Comparison of ENCODE assay signal across 8 mouse cellular contexts in genomic region chr17:8311751-8312150, GRCm38 (mm10). TPM values are rescaled to one million over a fixed set of nuclear protein-coding genes. Genes with fewer than 3 reads are reported as not detected.
DNase-seq lines count a peak whose midpoint lies in the region; ATAC-seq and TF ChIP-seq lines count a peak whose summit lies in the region.

No protein-coding gene starts in this region.

- TF ChIP-seq CTCF in E14TG2a.4 (conservative IDR thresholded peaks at IDR 0.05; ENCODE audit: low read length), result no peak
- TF ChIP-seq CTCF in liver, postnatal 0 days (IDR thresholded peaks at IDR 0.05; ENCODE audit: low read depth), result no peak

- peak; percentile 28 for DNase-seq in 416B (ENCODE audit: low read depth)
- no peak for DNase-seq in liver, postnatal 0 days
- DNase-seq in right cerebral cortex, postnatal 36 days (ENCODE audit: low spot score in 2 of 2), result no peak
- no peak for DNase-seq in left cerebral cortex, adult 9 months (ENCODE audit: low spot score in 2 of 2)
- no peak for DNase-seq in left cerebral cortex, adult 8-10 months (ENCODE audit: low spot score in 2 of 2)

- WGBS in heart, embryonic 13.5 days, result 28% methylated on average over 3 of the region's 3 CpGs
- WGBS in liver, postnatal 0 days (ENCODE audit: insufficient replicate concordance), result 22% methylated on average over 3 of the region's 3 CpGs
- WGBS in stomach, embryonic 15.5 days, result 33% methylated on average over 3 of the region's 3 CpGs

- H3K4me3 ChIP-seq in E14TG2a.4 (replicated peaks; ENCODE audit: low read length), result peak overlapping the region; percentile 91
- H3K4me3 ChIP-seq in heart, embryonic 13.5 days, result peak overlapping the region; percentile 84
- peak overlapping the region; percentile 97 for H3K4me3 ChIP-seq in liver, postnatal 0 days (ENCODE audit: low read depth, low read length)
- H3K4me3 ChIP-seq in stomach, embryonic 15.5 days (replicated peaks), result peak overlapping the region; percentile 87

- H3K36me3 ChIP-seq in E14TG2a.4 (ENCODE audit: insufficient read depth, low read length), result peaks cover 20% of the 10 kb centered on the region
- H3K36me3 ChIP-seq in heart, embryonic 13.5 days, result 0 out of 2 replicates have a peak, but pooled peaks cover 7% of the 10 kb centered on the region
- no peaks in the 10 kb centered on the region for H3K36me3 ChIP-seq in liver, postnatal 0 days (replicated peaks; ENCODE audit: insufficient read depth, low read length)
- no peaks in the 10 kb centered on the region for H3K36me3 ChIP-seq in stomach, embryonic 15.5 days

- no peak for ATAC-seq in heart, embryonic 13.5 days (ENCODE audit: extremely low read depth, insufficient number of reproducible peaks, low FRiP score, low TSS enrichment)
- ATAC-seq in liver, postnatal 0 days, result no peak
- ATAC-seq in stomach, embryonic 15.5 days (ENCODE audit: insufficient read depth, low FRiP score, low read depth), result no peak

- H3K27ac ChIP-seq in heart, embryonic 13.5 days (replicated peaks), result no peak overlapping the region
- H3K27ac ChIP-seq in liver, postnatal 0 days (ENCODE audit: low read depth), result peak overlapping the region; percentile 80
- no peak overlapping the region for H3K27ac ChIP-seq in stomach, embryonic 15.5 days

- H3K4me2 ChIP-seq in heart, embryonic 13.5 days, result peak overlapping the region; percentile 78
- H3K4me2 ChIP-seq in liver, postnatal 0 days (ENCODE audit: low read depth, low read length), result peak overlapping the region; percentile 86
- H3K4me2 ChIP-seq in stomach, embryonic 15.5 days, result peak overlapping the region; percentile 67

- H3K4me1 ChIP-seq in E14TG2a.4 (replicated peaks; ENCODE audit: low read depth, low read length), result peaks cover 43% of the 10 kb centered on the region
- H3K4me1 ChIP-seq in heart, embryonic 13.5 days, result peaks cover 18% of the 10 kb centered on the region
- H3K4me1 ChIP-seq in liver, postnatal 0 days (ENCODE audit: insufficient read depth), result peaks cover 23% of the 10 kb centered on the region
- H3K4me1 ChIP-seq in stomach, embryonic 15.5 days, result peaks cover 10% of the 10 kb centered on the region

- H3K9ac ChIP-seq in heart, embryonic 13.5 days, result peak overlapping the region; percentile 91
- peak overlapping the region; percentile 84 for H3K9ac ChIP-seq in liver, postnatal 0 days (replicated peaks)
- peak overlapping the region; percentile 79; the same call in 1 of the 2 replicates for H3K9ac ChIP-seq in stomach, embryonic 15.5 days

- peaks cover 11% of the 10 kb centered on the region for H3K27me3 ChIP-seq in E14TG2a.4 (ENCODE audit: insufficient read depth, low read length)
- no peaks in the 10 kb centered on the region for H3K27me3 ChIP-seq in heart, embryonic 13.5 days (replicated peaks)
- H3K27me3 ChIP-seq in liver, postnatal 0 days (ENCODE audit: insufficient read depth, low read length), result no peaks in the 10 kb centered on the region
- no peaks in the 10 kb centered on the region for H3K27me3 ChIP-seq in stomach, embryonic 15.5 days (replicated peaks)

- peak; percentile 20; the same call in 1 of the 2 replicates for TF ChIP-seq EP300 in liver, postnatal 0 days (IDR thresholded peaks at IDR 0.05; ENCODE audit: low read depth)

- no peaks in the 10 kb centered on the region for H3K9me3 ChIP-seq in E14TG2a.4 (ENCODE audit: low read length)
- H3K9me3 ChIP-seq in heart, embryonic 13.5 days, result no peaks in the 10 kb centered on the region
- no peaks in the 10 kb centered on the region for H3K9me3 ChIP-seq in liver, postnatal 0 days (ENCODE audit: low read length)
- H3K9me3 ChIP-seq in stomach, embryonic 15.5 days, result no peaks in the 10 kb centered on the region

RNA-seq across cellular contexts. Expression of gene Sft2d1, which starts 0.8 kb away (rescaled TPM):
- 59.1 and 68.9 TPM in 2 replicates for polyA plus RNA-seq in heart, embryonic 13.5 days (2015; fragmentation: Nextera tagmentation; extraction: Ambion mirVana)
- 67.6 and 67.7 TPM in 2 replicates for polyA plus RNA-seq in liver, postnatal 0 days (2015; fragmentation: Nextera tagmentation; extraction: Ambion mirVana)
- 72.2 and 75.6 TPM in 2 replicates for polyA plus RNA-seq in stomach, embryonic 15.5 days (2015; fragmentation: Nextera tagmentation; extraction: Ambion mirVana)
- total RNA-seq in left cerebral cortex, adult 8-10 months (2022), result 10 to 100 TPM; 56.4 to 58.4 (median 57.0) TPM

RNA-seq across cellular contexts. Expression of gene Prr18, which starts 25.5 kb away (rescaled TPM):
- 0.13 and 0.25 TPM in 2 replicates for polyA plus RNA-seq in heart, embryonic 13.5 days (2015; fragmentation: Nextera tagmentation; extraction: Ambion mirVana)
- polyA plus RNA-seq in liver, postnatal 0 days (2015; fragmentation: Nextera tagmentation; extraction: Ambion mirVana), result 0.05 TPM in 1 of 2 replicates, not detected in the other
- 0.55 and 0.57 TPM in 2 replicates for polyA plus RNA-seq in stomach, embryonic 15.5 days (2015; fragmentation: Nextera tagmentation; extraction: Ambion mirVana)
- total RNA-seq in left cerebral cortex, adult 8-10 months (2022), result 10 to 100 TPM; 26.4 to 28.5 (median 27.1) TPM

RNA-seq across cellular contexts. Expression of gene Mpc1, which starts 29.0 kb away (rescaled TPM):
- 204 and 221 TPM in 2 replicates for polyA plus RNA-seq in heart, embryonic 13.5 days (2015; fragmentation: Nextera tagmentation; extraction: Ambion mirVana)
- polyA plus RNA-seq in liver, postnatal 0 days (2015; fragmentation: Nextera tagmentation; extraction: Ambion mirVana), result 1,393 and 1,436 TPM in 2 replicates
- 195 TPM in 2 replicates for polyA plus RNA-seq in stomach, embryonic 15.5 days (2015; fragmentation: Nextera tagmentation; extraction: Ambion mirVana)
- total RNA-seq in left cerebral cortex, adult 8-10 months (2022), result 100 to 1,000 TPM; 161 to 190 (median 175) TPM

RNA-seq across cellular contexts. Expression of gene T2, which starts 44.0 kb away (rescaled TPM):
- polyA plus RNA-seq in heart, embryonic 13.5 days (2015; fragmentation: Nextera tagmentation; extraction: Ambion mirVana), result 0.83 and 1.3 TPM in 2 replicates
- polyA plus RNA-seq in liver, postnatal 0 days (2015; fragmentation: Nextera tagmentation; extraction: Ambion mirVana), result not detected in 2 replicates
- polyA plus RNA-seq in stomach, embryonic 15.5 days (2015; fragmentation: Nextera tagmentation; extraction: Ambion mirVana), result 0.48 and 0.49 TPM in 2 replicates
- total RNA-seq in left cerebral cortex, adult 8-10 months (2022), result 1 to 10 TPM in 2 of 4 experiments, under 1 TPM in 2; 0.44 to 1.3 (median 0.87) TPM
